Mouse (Mus musculus) embryonic facial prominence, embryonic 11.5 days (tissue): ENCODE data around the gene Syndig1. TPM values are rescaled to one million over a fixed set of nuclear protein-coding genes. Genes with fewer than 3 reads are reported as not detected.
A peak's percentile ranks its signal among the peaks of the same experiment; 100 is the strongest.

Experiments
- ATAC-seq: fragments of 200-750 bp; cut with Nextera tagmentation; replicated peaks from 2 replicates; pipeline ENCODE4 v1.8.0; 2017; ENCODE audit warnings: low read depth; ENCODE audit not compliant: insufficient number of reproducible peaks, low FRiP score, low TSS enrichment
- DNase-seq: peaks from one replicate; pipeline ENCODE4 v3.0.0-alpha.2; 2015; ENCODE audit warnings: low spot score
- H3K27ac ChIP-seq: fragments of 300-500 bp; sonication (generic); replicated peaks from 2 replicates; pipeline ENCODE4 v1.5.1; 2014; ENCODE audit warnings: mild to moderate bottlenecking, low read depth, low read length, control low read depth
- H3K27me3 ChIP-seq: fragments of 300-500 bp; sonication (generic); 2 replicates; pipeline ENCODE4 v1.6.1; 2014; ENCODE audit warnings: mild to moderate bottlenecking, low read length, moderate library complexity, mixed read lengths; ENCODE audit not compliant: control insufficient read depth, insufficient read depth
- H3K36me3 ChIP-seq: fragments of 300-500 bp; sonication (generic); replicated peaks from 2 replicates; pipeline ENCODE4 v1.6.1; 2014; ENCODE audit warnings: low read depth, mild to moderate bottlenecking, low read length, moderate library complexity, mixed read lengths; ENCODE audit not compliant: control insufficient read depth, insufficient read depth
- H3K4me1 ChIP-seq: fragments of 300-500 bp; sonication (generic); 2 replicates; pipeline ENCODE4 v1.6.1; 2014; ENCODE audit warnings: low read length, mixed read lengths; ENCODE audit not compliant: control insufficient read depth, insufficient read depth
- H3K4me2 ChIP-seq: fragments of 300-500 bp; sonication (generic); 2 replicates; pipeline ENCODE4 v1.6.1; 2014; ENCODE audit warnings: low read depth, mild to moderate bottlenecking, control low read depth, low read length, moderate library complexity
- H3K4me3 ChIP-seq: fragments of 300-500 bp; sonication (generic); 2 replicates; pipeline ENCODE4 v1.5.1; 2014; ENCODE audit warnings: low read depth, low read length, control low read depth
- H3K9ac ChIP-seq: fragments of 300-500 bp; sonication (generic); replicated peaks from 2 replicates; pipeline ENCODE4 v1.6.1; 2014; ENCODE audit warnings: mild to moderate bottlenecking, control low read depth, low read length
- H3K9me3 ChIP-seq: fragments of 300-500 bp; sonication (generic); replicated peaks from 2 replicates; pipeline ENCODE4 v1.6.1; 2016; ENCODE audit warnings: mild to moderate bottlenecking, low read length, inconsistent platforms, mixed read lengths; ENCODE audit not compliant: control insufficient read depth
- WGBS: fragments of 180-500 bp; shearing (Covaris S2); extraction: QIAGEN DNeasy Blood & Tissue Kit; methylation state at CpG from one replicate; pipeline ENCODE4 v1.1.7; 2014; 5-methylcytosine and 5-hydroxymethylcytosine counted together
- polyA plus RNA-seq: library from polyadenylated mRNA; unstranded; fragments of >200 nt; fragmentation: Nextera tagmentation; extraction: Ambion mirVana; gene quantifications from 2 replicates; pipeline ENCODE4 v1.2.1, GENCODE M21; 2014

Syndig1 gene
- polyA plus RNA-seq, 1 experiment from 2014 or later: 4.1 TPM

DNA sequence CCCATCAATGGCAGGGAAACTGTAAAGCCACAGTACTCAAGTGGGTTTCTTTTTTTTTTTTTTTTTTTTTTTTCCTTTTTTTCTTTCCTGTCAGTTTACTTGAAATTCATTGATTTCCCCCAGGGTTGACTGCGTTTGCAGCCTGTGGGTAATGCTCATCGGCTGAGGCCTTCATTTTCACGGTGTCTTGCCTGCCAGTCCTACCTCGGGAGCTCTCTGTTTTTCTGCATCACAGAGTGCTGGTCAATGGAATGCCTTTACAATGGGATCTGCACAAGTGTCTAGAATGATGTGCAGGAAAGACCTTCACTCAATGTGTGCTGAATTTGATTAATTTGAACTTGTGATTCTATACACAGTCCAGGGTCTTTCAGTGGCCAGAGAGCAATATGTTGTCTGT, 184.8 kb downstream of the Syndig1 start:
- H3K27ac ChIP-seq: no peak overlapping the region
- no peak for ATAC-seq

DNA sequence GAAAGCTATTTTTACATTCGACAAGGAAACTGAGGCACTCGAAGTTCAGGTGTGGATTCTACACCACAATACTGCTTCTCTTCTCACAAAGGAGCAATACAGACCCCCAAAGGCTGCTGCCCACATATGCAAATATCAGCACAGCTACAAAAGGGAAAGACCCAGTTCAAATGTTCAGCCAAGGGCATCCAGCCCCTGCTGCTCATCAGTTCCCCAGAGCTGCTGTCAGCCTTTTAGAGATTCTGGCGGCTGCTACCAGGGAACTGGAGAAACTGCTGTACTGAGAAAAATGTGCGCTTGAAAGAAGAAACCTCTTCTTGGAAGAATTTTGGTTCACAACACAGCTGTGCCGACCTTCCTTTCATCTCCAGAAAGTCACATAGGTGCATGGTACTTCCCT, 187.3 kb downstream of the Syndig1 start:
- Histone ChIP-seq H3K27ac (no peak overlapping the region), H3K4me1 (no peaks in the 10 kb centered on the region), H3K4me2 (no peak overlapping the region), H3K9me3 (no peaks in the 10 kb centered on the region), H3K9ac (no peak overlapping the region), H3K36me3 (no peaks in the 10 kb centered on the region), H3K27me3 (no peaks in the 10 kb centered on the region), H3K4me3 (no peak overlapping the region)
- 71% methylated on average over 5 of the region's 5 CpGs for WGBS
- ATAC-seq (no peak), DNase-seq (no peak)

More for the DNA sequence above, 184.8 kb downstream of the Syndig1 start:
- Histone ChIP-seq H3K9me3 (no peaks in the 10 kb centered on the region), H3K4me3 (no peak overlapping the region), H3K4me1 (no peaks in the 10 kb centered on the region), H3K36me3 (no peaks in the 10 kb centered on the region), H3K9ac (no peak overlapping the region), H3K27me3 (no peaks in the 10 kb centered on the region), H3K4me2 (no peak overlapping the region)
- WGBS: 74% methylated on average over 4 of the region's 4 CpGs
- DNase-seq: no peak

DNA sequence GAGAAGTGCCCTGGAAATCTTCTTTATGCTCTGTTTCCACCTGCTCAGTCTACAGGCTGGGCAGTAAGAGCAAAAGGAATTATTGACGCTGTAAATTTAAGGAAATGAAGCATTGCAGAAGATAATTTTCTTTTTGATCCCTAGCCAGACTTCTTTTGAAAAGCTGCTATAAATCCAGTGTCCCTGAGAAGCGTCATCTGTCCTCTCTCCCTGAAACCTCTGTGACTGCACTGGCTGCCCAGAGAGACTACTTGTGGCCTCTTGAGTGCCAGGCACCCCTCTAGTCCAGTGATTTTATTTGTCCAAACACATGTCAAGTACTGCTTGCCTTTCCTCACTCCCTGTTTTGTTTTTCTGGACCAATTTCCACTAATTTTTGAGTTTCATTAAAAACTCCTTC, 191.7 kb downstream of the Syndig1 start:
- no peak overlapping the region for H3K4me2 ChIP-seq
- no peak overlapping the region for H3K4me3 ChIP-seq
- H3K36me3 ChIP-seq: no peaks in the 10 kb centered on the region
- ATAC-seq (no peak), DNase-seq (no peak)
- no peak overlapping the region for H3K27ac ChIP-seq
- H3K9ac ChIP-seq: no peak overlapping the region
- H3K27me3 ChIP-seq: no peaks in the 10 kb centered on the region
- no peaks in the 10 kb centered on the region for H3K9me3 ChIP-seq
- WGBS: 82% methylated on average over 2 of the region's 2 CpGs
- no peaks in the 10 kb centered on the region for H3K4me1 ChIP-seq

DNA sequence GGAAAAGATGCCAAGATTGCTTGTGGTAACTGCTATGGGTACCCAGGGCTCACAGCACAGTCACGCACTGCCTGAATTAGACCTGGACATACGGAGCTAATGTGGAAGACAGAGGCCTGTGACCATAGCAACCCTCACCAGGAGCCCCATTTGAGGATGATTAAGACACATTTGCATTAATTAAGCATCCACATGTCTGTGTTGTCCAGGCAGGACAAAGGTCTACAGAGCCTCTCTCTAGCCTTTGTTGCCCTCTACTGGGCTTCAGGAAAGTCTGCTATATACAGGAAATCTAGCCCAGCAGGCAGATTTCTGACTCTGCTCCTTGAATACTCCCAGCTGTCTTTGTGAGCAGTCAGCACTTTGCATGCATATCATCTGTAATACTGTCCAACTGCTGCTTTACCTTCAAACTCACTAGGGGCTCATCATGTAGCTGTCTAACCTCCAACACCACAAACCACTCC, 194.9 kb downstream of the Syndig1 start:
- DNase-seq (peak; percentile 51), ATAC-seq (peak; percentile 76)
- WGBS: 27% methylated on average over 2 of the region's 2 CpGs
- Histone ChIP-seq H3K9ac (no peak overlapping the region), H3K4me2 (no peak overlapping the region), H3K27me3 (no peaks in the 10 kb centered on the region), H3K4me3 (no peak overlapping the region), H3K9me3 (no peaks in the 10 kb centered on the region), H3K27ac (no peak overlapping the region), H3K4me1 (no peaks in the 10 kb centered on the region), H3K36me3 (no peaks in the 10 kb centered on the region)

DNA sequence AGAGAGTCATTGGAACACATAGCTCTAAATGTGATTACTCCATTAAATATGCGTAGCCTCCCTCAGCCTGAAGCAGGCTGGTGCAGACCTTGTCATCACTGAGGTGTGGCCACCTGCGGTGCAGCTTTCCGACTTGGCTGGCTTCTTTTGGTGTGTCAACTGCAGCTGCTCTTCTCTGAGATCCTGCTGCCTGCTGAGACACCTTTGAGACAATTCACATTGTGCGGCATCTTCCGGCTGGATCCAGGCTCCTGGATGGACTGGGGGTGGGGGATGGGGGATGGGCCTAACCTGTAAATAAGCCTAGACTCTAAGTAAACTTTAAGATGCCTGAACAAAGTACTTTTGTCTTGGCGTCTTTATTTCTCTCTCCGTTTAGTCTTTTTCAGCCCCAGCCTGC, 214.5 kb downstream of the Syndig1 start:
- Histone ChIP-seq H3K4me2 (no peak overlapping the region), H3K9ac (no peak overlapping the region), H3K9me3 (no peaks in the 10 kb centered on the region), H3K36me3 (no peaks in the 10 kb centered on the region), H3K27ac (no peak overlapping the region), H3K4me1 (no peaks in the 10 kb centered on the region), H3K4me3 (no peak overlapping the region), H3K27me3 (no peaks in the 10 kb centered on the region)
- no peak for DNase-seq
- 81% methylated on average over 7 of the region's 7 CpGs for WGBS
- ATAC-seq: no peak

Other genes starting within 250 kb of the Syndig1 start
- not detected in 2 replicates for gene C530025M09Rik, start 2.0 kb downstream of the Syndig1 start, polyA plus RNA-seq